Mouse (Mus musculus): ENCODE results near the gene Orai2. TPM values are rescaled to one million over a fixed set of nuclear protein-coding genes. Genes with fewer than 3 reads are reported as not detected.

The Orai2 gene
- polyA plus RNA-seq, 1 experiment from 2014 or later, result 14.6 TPM

GRCm38 (mm10) chr5:136199526-136199925 lies 29.0 kb upstream of the Orai2 start:
- Histone ChIP-seq H3K4me1 (peaks cover 10% of the 10 kb centered on the region), H3K27ac (replicated peaks) (no peak overlapping the region), H3K27me3 (no peaks in the 10 kb centered on the region), H3K36me3 (peaks cover 25% of the 10 kb centered on the region), H3K4me3 (peak overlapping the region; percentile 98), H3K9ac (replicated peaks) (0 out of 2 replicates have a peak overlapping the region, but pooled peaks have one; percentile 92), H3K4me2 (replicated peaks) (peak overlapping the region; percentile 91), H3K9me3 (no peaks in the 10 kb centered on the region)
- WGBS, result 29% methylated on average over 11 of the region's 11 CpGs
- no peak for ATAC-seq (ENCODE audit: low FRiP score, low read depth)

DNA sequence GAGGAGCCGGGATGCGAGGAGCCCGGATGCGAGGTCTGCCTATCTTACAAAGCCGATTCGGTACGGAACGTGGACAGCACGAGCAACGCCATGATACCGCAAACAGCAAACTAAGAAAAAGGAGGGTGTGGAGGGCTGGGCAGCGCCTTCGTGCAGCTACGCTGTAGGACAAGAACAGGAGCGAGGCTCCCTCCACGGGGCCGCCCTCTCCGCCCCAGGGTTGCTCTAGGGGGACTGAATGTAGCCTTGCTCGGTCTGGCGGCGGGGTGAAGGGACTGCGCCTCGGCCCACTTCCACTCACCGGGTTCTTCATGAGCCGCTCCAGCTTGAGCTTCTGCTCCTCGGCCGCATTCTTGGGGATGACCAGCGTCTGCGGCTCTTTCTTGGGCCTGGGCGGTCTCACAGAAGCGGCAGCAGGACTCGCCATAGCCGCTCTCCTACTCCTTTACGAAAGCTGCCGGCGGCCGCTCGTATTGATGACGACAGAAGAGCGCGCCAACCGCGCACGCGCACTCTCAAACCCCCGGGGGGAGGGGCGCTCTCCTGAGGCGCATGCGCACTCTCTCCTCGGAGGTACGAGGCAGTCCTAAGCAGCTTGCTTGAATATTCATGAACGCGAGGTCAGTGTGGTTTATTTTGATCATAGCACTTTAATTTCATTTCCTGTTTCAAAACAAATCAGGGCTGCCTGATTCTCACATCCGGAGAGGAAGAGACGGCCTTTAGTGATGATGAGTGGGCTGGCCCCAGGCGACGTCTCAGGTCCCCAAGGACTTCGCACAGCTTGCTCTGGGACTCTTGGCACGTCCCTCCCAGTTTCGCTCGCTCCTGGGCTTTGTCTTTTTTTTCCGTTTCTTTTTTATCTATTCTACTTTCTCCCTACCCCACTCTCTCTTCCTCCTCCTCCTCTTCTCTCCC lies 28.2 kb upstream of the Orai2 start, which contains the start of gene Prkrip1:
Gene Prkrip1 (minus strand): TSS at position 490 of the 918 bp plus-strand sequence.
- peaks cover 33% of the 10 kb centered on the region for H3K36me3 ChIP-seq
- ATAC-seq (ENCODE audit: low FRiP score, low read depth), result peak; percentile 81
- H3K27ac ChIP-seq (replicated peaks), result peak within 1 kb of the TSS; percentile 78
- H3K4me2 ChIP-seq (replicated peaks), result peak within 1 kb of the TSS; percentile 91
- H3K4me1 ChIP-seq, result peaks cover 10% of the 10 kb centered on the region
- WGBS, result under 1% methylated on average over 61 of the region's 62 CpGs
- H3K27me3 ChIP-seq, result no peaks in the 10 kb centered on the region
- H3K9ac ChIP-seq (replicated peaks), result peak within 1 kb of the TSS; percentile 92
- peak within 1 kb of the TSS; percentile 98 for H3K4me3 ChIP-seq
- H3K9me3 ChIP-seq, result no peaks in the 10 kb centered on the region

- Histone ChIP-seq H3K9ac (replicated peaks) (no peak overlapping the region), H3K27ac (replicated peaks) (no peak overlapping the region), H3K4me2 (replicated peaks) (no peak overlapping the region), H3K4me1 (no peaks in the 10 kb centered on the region), H3K27me3 (no peaks in the 10 kb centered on the region), H3K9me3 (no peaks in the 10 kb centered on the region), H3K36me3 (peaks cover 95% of the 10 kb centered on the region), H3K4me3 (no peak overlapping the region)
- 87% methylated on average over 7 of the region's 7 CpGs for WGBS
- ATAC-seq (ENCODE audit: low FRiP score, low read depth), result no peak
These were observed 21.4 kb upstream of the Orai2 start for GRCm38 (mm10) chr5:136191870-136192269.

- no peaks in the 10 kb centered on the region for H3K27me3 ChIP-seq
- H3K9ac ChIP-seq (replicated peaks), result no peak overlapping the region
- H3K36me3 ChIP-seq, result peaks cover 86% of the 10 kb centered on the region
- H3K4me1 ChIP-seq, result no peaks in the 10 kb centered on the region
- no peak for ATAC-seq (ENCODE audit: low FRiP score, low read depth)
- H3K4me2 ChIP-seq (replicated peaks), result no peak overlapping the region
- 41% methylated on average over 4 of the region's 4 CpGs for WGBS
- H3K27ac ChIP-seq (replicated peaks), result no peak overlapping the region
- no peak overlapping the region for H3K4me3 ChIP-seq
- H3K9me3 ChIP-seq, result no peaks in the 10 kb centered on the region
These were observed 16.2 kb upstream of the Orai2 start for GRCm38 (mm10) chr5:136186723-136187122.

DNA sequence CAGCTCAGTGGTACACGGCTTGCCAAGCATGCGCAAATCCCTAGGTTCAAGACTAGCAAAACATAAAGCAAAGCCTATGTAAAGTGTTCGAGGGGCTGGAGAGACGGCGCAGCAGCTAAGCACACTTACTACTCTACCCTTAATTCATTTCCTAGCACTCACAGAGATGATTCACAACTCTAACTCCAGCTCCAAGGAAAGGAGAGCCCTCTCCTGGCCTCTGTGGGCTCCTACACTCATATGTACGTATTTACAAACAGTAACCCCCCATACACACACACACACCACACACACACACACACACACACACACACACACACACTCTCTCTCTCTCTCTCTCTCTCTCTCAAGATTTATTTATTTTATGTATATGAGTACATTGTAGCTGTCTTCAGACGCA lies 13.3 kb upstream of the Orai2 start:
- Histone ChIP-seq H3K4me3 (no peak overlapping the region), H3K4me1 (no peaks in the 10 kb centered on the region), H3K4me2 (replicated peaks) (no peak overlapping the region), H3K27me3 (no peaks in the 10 kb centered on the region), H3K9me3 (no peaks in the 10 kb centered on the region), H3K36me3 (peaks cover 87% of the 10 kb centered on the region), H3K9ac (replicated peaks) (no peak overlapping the region), H3K27ac (replicated peaks) (no peak overlapping the region)
- 96% methylated on average over 7 of the region's 7 CpGs for WGBS
- no peak for ATAC-seq (ENCODE audit: low FRiP score, low read depth)

DNA sequence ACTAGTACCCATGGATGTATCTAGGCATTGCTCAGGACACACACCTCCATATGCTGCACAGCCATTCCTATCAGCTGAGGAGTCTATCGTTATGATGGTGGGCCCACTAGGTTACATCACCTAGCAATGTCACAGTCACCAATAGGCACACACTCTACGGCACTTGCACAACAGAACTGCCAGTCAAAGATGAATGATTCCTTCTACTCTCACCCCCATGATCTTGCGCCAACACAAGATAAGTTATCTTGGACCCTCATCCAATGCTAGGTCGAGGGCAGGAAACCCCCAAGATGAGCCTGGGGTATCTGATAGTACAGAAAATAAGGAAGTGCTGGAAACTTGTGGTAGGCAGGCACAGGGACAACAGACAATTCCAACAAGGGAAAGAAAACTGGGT lies 12.3 kb upstream of the Orai2 start:
- no peaks in the 10 kb centered on the region for H3K27me3 ChIP-seq
- no peaks in the 10 kb centered on the region for H3K4me1 ChIP-seq
- H3K36me3 ChIP-seq, result peaks cover 87% of the 10 kb centered on the region
- no peaks in the 10 kb centered on the region for H3K9me3 ChIP-seq
- no peak overlapping the region for H3K27ac ChIP-seq (replicated peaks)
- H3K9ac ChIP-seq (replicated peaks), result no peak overlapping the region
- no peak for ATAC-seq (ENCODE audit: low FRiP score, low read depth)
- no peak overlapping the region for H3K4me2 ChIP-seq (replicated peaks)
- H3K4me3 ChIP-seq, result no peak overlapping the region
- 96% methylated on average over 4 of the region's 4 CpGs for WGBS

DNA sequence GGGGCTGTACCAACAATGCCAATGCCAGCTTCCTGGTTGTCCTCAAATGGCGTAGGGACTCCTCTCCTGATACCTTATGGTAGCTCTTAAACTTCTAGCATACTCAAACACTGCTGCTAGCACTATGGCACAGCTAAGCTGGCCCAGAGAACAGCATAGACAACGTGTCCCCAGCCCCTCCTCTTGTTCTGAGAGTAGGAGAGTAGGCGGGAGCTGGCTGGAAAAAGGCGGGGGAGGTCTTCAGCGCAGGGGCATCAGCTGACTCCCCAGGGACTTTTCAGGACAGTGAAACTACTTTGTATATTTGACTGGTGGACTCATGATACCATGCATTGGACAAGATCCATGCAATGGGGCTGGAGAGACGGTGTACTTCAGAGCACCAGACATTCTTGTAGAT lies 11.5 kb upstream of the Orai2 start:
- no peaks in the 10 kb centered on the region for H3K27me3 ChIP-seq
- WGBS, result 91% methylated on average over 6 of the region's 6 CpGs
- H3K9me3 ChIP-seq, result no peaks in the 10 kb centered on the region
- ATAC-seq (ENCODE audit: low FRiP score, low read depth), result no peak
- H3K9ac ChIP-seq (replicated peaks), result no peak overlapping the region
- no peak overlapping the region for H3K4me2 ChIP-seq (replicated peaks)
- H3K36me3 ChIP-seq, result peaks cover 90% of the 10 kb centered on the region
- no peaks in the 10 kb centered on the region for H3K4me1 ChIP-seq
- H3K27ac ChIP-seq (replicated peaks), result no peak overlapping the region
- H3K4me3 ChIP-seq, result no peak overlapping the region

DNA sequence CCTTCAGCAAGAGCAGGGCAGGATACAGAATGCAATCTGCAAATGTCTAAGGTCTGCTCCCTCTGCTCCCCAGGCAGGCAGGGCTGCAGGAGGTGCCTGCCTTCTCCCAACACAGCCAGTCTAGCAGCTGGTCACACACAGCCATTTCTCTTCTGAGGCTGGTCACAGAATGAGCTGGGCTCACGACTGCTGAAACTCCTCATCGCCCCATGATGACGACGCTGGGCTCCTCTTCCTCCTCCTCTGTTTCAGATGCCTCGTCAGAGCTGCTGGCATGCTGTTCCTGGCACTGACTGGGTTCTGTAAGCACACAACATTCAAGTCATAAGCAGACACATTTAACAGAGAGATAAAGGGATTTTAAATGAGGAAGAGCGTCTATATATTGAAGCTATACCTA lies 10.7 kb upstream of the Orai2 start:
- H3K4me3 ChIP-seq, result no peak overlapping the region
- H3K27me3 ChIP-seq, result no peaks in the 10 kb centered on the region
- H3K36me3 ChIP-seq, result peaks cover 83% of the 10 kb centered on the region
- H3K4me2 ChIP-seq (replicated peaks), result no peak overlapping the region
- WGBS, result 90% methylated on average over 6 of the region's 6 CpGs
- H3K9me3 ChIP-seq, result no peaks in the 10 kb centered on the region
- ATAC-seq (ENCODE audit: low FRiP score, low read depth), result no peak
- H3K27ac ChIP-seq (replicated peaks), result no peak overlapping the region
- no peak overlapping the region for H3K9ac ChIP-seq (replicated peaks)
- H3K4me1 ChIP-seq, result no peaks in the 10 kb centered on the region

- Histone ChIP-seq H3K9ac (replicated peaks) (no peak overlapping the region), H3K27ac (replicated peaks) (no peak overlapping the region), H3K36me3 (peaks cover 68% of the 10 kb centered on the region), H3K4me1 (no peaks in the 10 kb centered on the region), H3K9me3 (no peaks in the 10 kb centered on the region), H3K4me3 (no peak overlapping the region), H3K4me2 (replicated peaks) (no peak overlapping the region), H3K27me3 (no peaks in the 10 kb centered on the region)
- ATAC-seq (ENCODE audit: low FRiP score, low read depth), result no peak
- 84% methylated on average over 5 of the region's 5 CpGs for WGBS
These were observed 9.1 kb upstream of the Orai2 start for GRCm38 (mm10) chr5:136179594-136179993.

DNA sequence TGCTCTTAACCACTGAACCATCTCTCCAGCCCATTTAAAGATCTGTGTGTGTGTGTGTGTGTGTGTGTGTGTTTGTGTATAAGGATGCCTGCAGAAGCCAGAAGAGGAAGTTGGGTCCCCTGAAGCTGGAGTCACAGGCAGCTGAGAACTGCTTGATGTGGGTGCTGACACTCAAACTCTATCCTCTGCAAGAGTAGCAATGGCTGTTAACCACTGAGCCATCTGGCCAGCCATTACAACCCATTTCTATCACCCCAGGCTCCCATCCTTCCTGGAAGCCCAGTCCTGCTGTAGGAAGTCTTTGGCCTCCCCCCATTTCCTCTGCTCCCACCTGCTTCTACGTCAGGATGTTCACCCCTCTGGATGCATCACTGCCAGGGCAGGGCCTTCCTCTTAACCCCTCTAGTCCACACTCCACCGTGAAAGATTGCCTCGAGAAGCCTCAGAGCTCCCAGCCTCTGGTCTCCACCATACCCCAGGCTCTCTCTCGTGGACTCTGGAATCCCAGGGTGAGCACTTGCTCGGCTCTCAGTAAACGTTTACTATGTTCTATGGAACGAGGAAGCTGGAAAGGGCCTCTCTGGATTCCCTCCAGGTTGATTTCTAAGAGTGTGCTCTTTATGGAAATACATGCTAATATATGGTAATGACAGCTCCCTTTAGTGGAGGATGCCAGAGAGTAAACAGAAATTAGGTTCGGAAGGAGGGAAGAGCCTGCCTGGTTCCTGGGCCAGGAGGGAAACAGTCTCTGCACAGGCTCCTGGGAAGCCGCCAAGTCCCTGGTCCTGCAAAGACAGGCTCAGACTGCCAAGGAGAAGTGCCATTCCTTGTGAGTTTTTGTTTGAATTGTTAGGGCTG lies 3.3 kb upstream of the Orai2 start:
- ATAC-seq (ENCODE audit: low FRiP score, low read depth), result no peak
- WGBS, result 60% methylated on average over 9 of the region's 9 CpGs
- H3K9me3 ChIP-seq, result no peaks in the 10 kb centered on the region
- peaks cover 16% of the 10 kb centered on the region for H3K4me1 ChIP-seq
- no peak overlapping the region for H3K4me3 ChIP-seq
- H3K36me3 ChIP-seq, result peaks cover 18% of the 10 kb centered on the region
- H3K9ac ChIP-seq (replicated peaks), result no peak overlapping the region
- peaks cover 13% of the 10 kb centered on the region for H3K27me3 ChIP-seq
- H3K27ac ChIP-seq (replicated peaks), result no peak overlapping the region
- H3K4me2 ChIP-seq (replicated peaks), result no peak overlapping the region

DNA sequence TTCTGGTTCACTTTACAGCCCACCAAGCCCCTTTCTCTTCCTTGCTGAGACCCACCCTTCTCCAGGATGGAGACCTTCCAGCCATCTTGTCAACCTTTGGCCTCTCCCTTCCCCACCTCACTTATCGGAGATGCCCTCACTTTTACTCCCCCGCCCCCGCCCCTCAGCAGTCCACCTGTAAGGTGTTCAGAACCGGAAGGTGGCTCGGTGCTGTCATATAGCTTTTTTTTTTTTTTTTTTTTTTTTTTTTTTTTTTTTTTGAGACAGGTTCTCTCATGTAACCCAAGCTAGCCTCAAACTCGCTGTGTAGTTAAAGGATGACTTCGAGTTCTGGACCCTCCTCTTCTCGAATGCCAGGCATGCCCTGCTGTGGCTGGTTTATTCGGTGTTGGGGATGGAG lies 2.4 kb upstream of the Orai2 start:
- peaks cover 13% of the 10 kb centered on the region for H3K27me3 ChIP-seq
- H3K36me3 ChIP-seq, result peaks cover 13% of the 10 kb centered on the region
- no peak overlapping the region for H3K4me2 ChIP-seq (replicated peaks)
- ATAC-seq (ENCODE audit: low FRiP score, low read depth), result no peak
- H3K4me1 ChIP-seq, result peaks cover 16% of the 10 kb centered on the region
- H3K9ac ChIP-seq (replicated peaks), result no peak overlapping the region
- no peak overlapping the region for H3K27ac ChIP-seq (replicated peaks)
- 83% methylated on average over 9 of the region's 9 CpGs for WGBS
- no peak overlapping the region for H3K4me3 ChIP-seq
- no peaks in the 10 kb centered on the region for H3K9me3 ChIP-seq

All from midbrain, embryonic 12.5 days (tissue).